Mouse (Mus musculus) intestine, postnatal 0 days (tissue): Measurements from ENCODE around the gene Trim45. TPM values are rescaled to one million over a fixed set of nuclear protein-coding genes. Genes with fewer than 3 reads are reported as not detected.

ENCODE experiments used
- ATAC-seq: fragments of 200-750 bp; cut with Nextera tagmentation; 2 replicates; pipeline ENCODE4 v1.8.0; 2017; ENCODE audit warnings: mild to moderate bottlenecking, moderate TSS enrichment, moderate library complexity
- H3K27ac ChIP-seq: fragments of 300-500 bp; sonication (generic); 2 replicates; pipeline ENCODE4 v1.5.1; 2014; ENCODE audit warnings: mild to moderate bottlenecking, low read depth, low read length, moderate library complexity
- H3K27me3 ChIP-seq: fragments of 300-500 bp; sonication (generic); replicated peaks from 2 replicates; pipeline ENCODE4 v1.6.1; 2014; ENCODE audit warnings: low read length, mixed read lengths; ENCODE audit not compliant: control insufficient read depth, insufficient read depth
- H3K36me3 ChIP-seq: fragments of 300-500 bp; sonication (generic); 2 replicates; pipeline ENCODE4 v1.6.1; 2014; ENCODE audit warnings: mild to moderate bottlenecking, moderate library complexity; ENCODE audit not compliant: control insufficient read depth, insufficient read depth
- H3K4me1 ChIP-seq: fragments of 300-500 bp; sonication (generic); replicated peaks from 2 replicates; pipeline ENCODE4 v1.6.1; 2014; ENCODE audit warnings: antibody characterized with exemption, low read length, mixed read lengths; ENCODE audit not compliant: control insufficient read depth, insufficient read depth
- H3K4me2 ChIP-seq: fragments of 300-500 bp; sonication (generic); replicated peaks from 2 replicates; pipeline ENCODE4 v1.6.1; 2014; ENCODE audit warnings: low read depth, mild to moderate bottlenecking, moderate library complexity
- H3K4me3 ChIP-seq: fragments of 300-500 bp; sonication (generic); 2 replicates; pipeline ENCODE4 v1.5.1; 2014; ENCODE audit warnings: low read depth, low read length
- H3K9ac ChIP-seq: fragments of 300-500 bp; sonication (generic); 2 replicates; pipeline ENCODE4 v1.6.1; 2014; ENCODE audit warnings: mild to moderate bottlenecking, low read depth, low read length
- H3K9me3 ChIP-seq: fragments of 300-500 bp; sonication (generic); 2 replicates; pipeline ENCODE4 v1.6.1; 2016; ENCODE audit warnings: mixed run types; ENCODE audit not compliant: control insufficient read depth
- CTCF ChIP-seq: sonication (generic); IDR thresholded peaks from 2 replicates; pipeline ENCODE4 v1.5.1; 2016; ENCODE audit warnings: low read depth, mild to moderate bottlenecking, control low read depth, antibody characterized with exemption, moderate library complexity
- WGBS: fragments of 180-500 bp; shearing (Covaris S2); extraction: QIAGEN DNeasy Blood & Tissue Kit; methylation state at CpG from one replicate; pipeline ENCODE4 v1.1.7; 2014; 5-methylcytosine and 5-hydroxymethylcytosine counted together
- polyA plus RNA-seq: library from polyadenylated mRNA; unstranded; fragments of >200 nt; fragmentation: Nextera tagmentation; extraction: Ambion mirVana; gene quantifications from 2 replicates; pipeline ENCODE4 v1.2.1, GENCODE M21; 2015

Gene Trim45
- polyA plus RNA-seq: 1.6 TPM in 2 replicates

DNA sequence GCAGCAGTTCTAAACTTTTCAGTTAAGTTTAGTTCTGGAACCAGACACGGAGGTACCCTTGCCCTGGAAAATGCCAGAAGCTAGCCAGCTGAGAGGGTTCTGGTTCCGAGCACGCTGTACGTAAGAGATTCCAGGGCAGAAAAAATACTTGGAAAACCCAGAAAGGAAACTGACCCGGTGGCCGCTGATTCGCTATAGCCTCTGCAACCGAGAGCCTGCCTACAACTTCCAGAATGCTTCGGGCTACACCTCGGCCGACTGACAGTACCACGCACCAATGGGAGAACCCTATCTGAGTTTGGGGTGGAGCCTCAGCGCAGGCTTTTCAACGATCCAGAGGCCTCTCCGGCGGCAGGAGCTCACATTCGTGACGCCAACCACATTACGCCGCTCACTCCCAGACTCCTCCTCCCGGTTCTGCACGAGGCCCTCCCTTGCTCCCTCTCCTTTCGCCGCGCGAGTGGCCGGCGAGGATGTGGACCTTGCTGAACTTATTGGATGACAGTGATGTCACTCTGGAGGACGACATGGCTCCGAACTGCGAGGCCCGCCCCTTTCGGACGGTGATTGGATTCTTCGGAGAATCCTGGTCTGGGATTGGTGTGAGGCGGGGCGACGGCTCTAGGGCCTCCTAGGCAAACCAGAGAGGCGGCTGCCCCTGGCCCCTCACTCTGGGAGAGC lies at the start of gene Trim45:
Gene Trim45, plus strand, starts transcription at position 378 of the 681 bp plus-strand sequence.
- Histone ChIP-seq H3K9ac (peak within 1 kb of the TSS; percentile 66), H3K27ac (peak within 1 kb of the TSS; percentile 62), H3K4me2 (peak within 1 kb of the TSS; percentile 76), H3K4me1 (no peaks in the 10 kb centered on the region; the same call in 1 of the 2 replicates), H3K36me3 (no peaks in the 10 kb centered on the region; the same call in 1 of the 2 replicates), H3K27me3 (no peaks in the 10 kb centered on the region), H3K4me3 (peak within 1 kb of the TSS; percentile 63), H3K9me3 (no peaks in the 10 kb centered on the region)
- ATAC-seq: peak; percentile 99
- no peak for TF ChIP-seq CTCF
- WGBS: under 1% methylated on average over 39 of the region's 39 CpGs

DNA sequence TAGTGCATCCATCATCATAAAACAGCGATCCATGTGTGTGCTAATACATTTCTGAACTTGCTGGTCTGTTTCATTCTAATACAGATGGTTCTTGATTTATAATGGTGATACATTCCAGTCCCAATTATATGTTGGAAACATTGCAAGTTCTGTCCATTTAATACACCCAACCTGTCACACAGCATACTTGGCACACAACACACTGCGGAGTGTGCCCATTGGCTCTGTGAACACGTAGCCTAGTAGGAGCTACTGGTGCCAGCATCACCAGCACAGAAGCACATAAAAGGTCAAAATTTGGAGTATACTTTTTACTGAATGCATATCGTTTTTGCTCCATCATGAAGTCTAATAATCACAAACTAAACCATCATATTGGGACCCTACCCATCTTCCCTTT lies 44.9 kb upstream of the Trim45 start:
- Histone ChIP-seq H3K9me3 (no peaks in the 10 kb centered on the region), H3K27ac (no peak overlapping the region), H3K9ac (no peak overlapping the region), H3K4me3 (no peak overlapping the region), H3K4me1 (0 out of 2 replicates have a peak, but pooled peaks cover 3% of the 10 kb centered on the region), H3K36me3 (no peaks in the 10 kb centered on the region), H3K4me2 (no peak overlapping the region), H3K27me3 (no peaks in the 10 kb centered on the region)
- TF ChIP-seq CTCF: no peak
- WGBS: 90% methylated on average over 4 of the region's 4 CpGs
- ATAC-seq: no peak

DNA sequence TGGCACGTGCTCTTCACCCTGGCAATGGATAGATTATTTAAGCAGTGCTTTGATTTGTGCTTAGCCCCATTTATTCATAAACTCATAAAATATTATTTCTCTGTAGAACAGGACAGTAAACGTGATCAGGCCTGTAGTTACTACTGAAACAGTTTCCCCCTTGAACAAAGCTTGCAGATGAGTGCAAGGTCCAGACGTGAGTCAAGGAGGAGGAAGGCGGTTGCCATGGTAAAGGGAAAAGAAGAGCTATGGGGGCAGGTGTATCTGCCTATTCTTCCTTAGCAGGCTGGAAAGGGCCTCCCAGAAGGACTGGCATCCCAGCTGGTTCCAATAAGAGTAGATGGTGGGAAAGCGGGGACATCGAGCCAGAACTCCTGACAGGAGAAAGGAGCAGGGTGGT lies 40.6 kb upstream of the Trim45 start:
- H3K27me3 ChIP-seq: no peaks in the 10 kb centered on the region
- no peak for TF ChIP-seq CTCF
- H3K9me3 ChIP-seq: no peaks in the 10 kb centered on the region
- ATAC-seq: no peak
- no peak overlapping the region for H3K4me2 ChIP-seq
- H3K27ac ChIP-seq: no peak overlapping the region
- H3K4me3 ChIP-seq: no peak overlapping the region
- no peaks in the 10 kb centered on the region for H3K36me3 ChIP-seq
- 64% methylated on average over 6 of the region's 6 CpGs for WGBS
- no peak overlapping the region for H3K9ac ChIP-seq
- H3K4me1 ChIP-seq: 0 out of 2 replicates have a peak, but pooled peaks cover 3% of the 10 kb centered on the region

DNA sequence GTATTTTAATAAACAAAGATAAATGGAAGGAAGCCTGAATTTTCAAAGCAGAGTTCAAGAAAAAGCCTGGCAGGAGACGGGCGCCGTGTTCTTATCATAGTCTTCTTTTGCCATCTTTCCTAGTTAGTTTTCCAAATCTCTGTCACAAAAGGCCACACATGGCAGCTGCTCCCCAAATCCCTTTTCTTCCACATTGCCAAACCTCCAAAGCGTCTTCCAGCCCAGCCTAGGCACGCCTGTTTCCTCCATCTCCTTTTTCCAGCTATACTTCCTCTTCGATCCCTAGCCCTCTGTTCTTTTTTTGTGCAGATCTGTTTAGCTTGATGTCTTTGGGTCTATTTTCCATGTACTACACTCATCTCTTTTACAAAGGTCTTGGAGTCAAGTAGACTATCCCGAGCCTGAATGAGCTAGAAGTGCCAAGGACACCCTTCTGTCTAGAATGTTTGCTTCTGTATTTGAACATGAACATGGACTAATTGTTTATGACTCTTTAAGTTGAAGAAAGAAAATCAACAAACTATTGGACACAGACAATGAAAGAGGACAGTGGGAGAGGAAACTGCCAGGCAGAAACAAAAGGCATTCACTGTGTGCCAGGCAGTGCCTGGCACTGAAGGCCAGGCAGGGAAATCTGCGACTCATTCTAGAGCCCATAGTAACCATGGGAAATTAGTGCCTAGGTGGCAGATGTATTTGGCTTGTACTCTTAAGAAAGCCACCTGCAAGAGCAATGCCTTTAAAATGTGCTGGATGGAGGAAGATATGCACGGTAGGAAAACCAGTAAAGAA lies 40.0 kb upstream of the Trim45 start:
- WGBS: 84% methylated on average over 9 of the region's 9 CpGs
- ATAC-seq: no peak
- TF ChIP-seq CTCF: no peak
- no peak overlapping the region for H3K4me2 ChIP-seq
- no peaks in the 10 kb centered on the region for H3K36me3 ChIP-seq
- no peak overlapping the region for H3K9ac ChIP-seq
- no peaks in the 10 kb centered on the region for H3K27me3 ChIP-seq
- no peaks in the 10 kb centered on the region for H3K9me3 ChIP-seq
- H3K4me3 ChIP-seq: no peak overlapping the region
- 0 out of 2 replicates have a peak, but pooled peaks cover 3% of the 10 kb centered on the region for H3K4me1 ChIP-seq
- no peak overlapping the region for H3K27ac ChIP-seq

DNA sequence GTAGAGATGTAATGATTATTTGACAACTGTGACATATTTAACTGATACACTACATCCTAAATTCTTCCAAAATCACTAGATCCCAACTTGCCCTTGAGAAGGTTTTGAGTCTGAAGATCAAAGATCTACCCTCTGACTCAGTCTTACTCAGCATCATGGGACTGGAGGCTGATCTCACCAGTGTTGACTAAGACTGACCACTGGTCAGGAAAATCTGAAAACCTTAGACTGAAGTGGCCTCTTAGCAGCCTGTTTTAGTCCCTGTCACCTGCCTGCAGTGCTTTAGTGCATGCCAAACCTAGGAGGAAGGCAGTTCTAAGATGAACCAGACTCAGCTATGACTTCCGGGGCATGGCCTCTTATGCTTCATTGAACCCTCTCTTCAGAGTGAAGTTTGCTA lies 32.8 kb upstream of the Trim45 start:
- WGBS: 90% methylated on average over 1 of the region's 1 CpGs
- no peak for TF ChIP-seq CTCF
- Histone ChIP-seq H3K4me3 (no peak overlapping the region), H3K4me2 (no peak overlapping the region), H3K27ac (no peak overlapping the region), H3K9me3 (no peaks in the 10 kb centered on the region), H3K27me3 (no peaks in the 10 kb centered on the region), H3K4me1 (no peaks in the 10 kb centered on the region), H3K9ac (no peak overlapping the region), H3K36me3 (no peaks in the 10 kb centered on the region)
- ATAC-seq: no peak

DNA sequence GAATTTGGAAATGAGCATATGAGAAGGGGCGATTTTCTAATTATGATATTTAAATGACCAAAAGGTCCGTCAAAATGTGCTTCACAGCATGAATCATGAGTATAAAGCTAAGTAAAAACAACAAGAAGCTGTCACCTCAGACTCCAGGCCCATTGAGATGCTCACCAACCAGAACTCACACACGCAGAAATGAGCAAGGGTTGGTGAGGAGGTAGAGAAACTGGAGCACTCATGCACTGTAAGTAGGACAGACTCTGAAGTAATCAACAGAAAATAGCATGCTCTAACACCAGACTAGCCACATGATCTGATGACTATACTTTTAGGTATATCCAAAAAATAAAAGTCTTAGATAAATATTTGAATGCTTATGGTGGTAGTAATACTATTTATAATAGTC lies 31.6 kb upstream of the Trim45 start:
- TF ChIP-seq CTCF: no peak
- no peaks in the 10 kb centered on the region for H3K36me3 ChIP-seq
- no peak overlapping the region for H3K27ac ChIP-seq
- H3K27me3 ChIP-seq: no peaks in the 10 kb centered on the region
- no peak overlapping the region for H3K9ac ChIP-seq
- H3K9me3 ChIP-seq: no peaks in the 10 kb centered on the region
- H3K4me3 ChIP-seq: no peak overlapping the region
- WGBS: 94% methylated on average over 3 of the region's 3 CpGs
- no peak for ATAC-seq
- H3K4me1 ChIP-seq: no peaks in the 10 kb centered on the region
- H3K4me2 ChIP-seq: no peak overlapping the region
